Mouse (Mus musculus): Measurements from ENCODE around the gene 3110082J24Rik. TPM values are rescaled to one million over a fixed set of nuclear protein-coding genes. Genes with fewer than 3 reads are reported as not detected.

Gene 3110082J24Rik
- polyA plus RNA-seq, 1 experiment: not detected

DNA sequence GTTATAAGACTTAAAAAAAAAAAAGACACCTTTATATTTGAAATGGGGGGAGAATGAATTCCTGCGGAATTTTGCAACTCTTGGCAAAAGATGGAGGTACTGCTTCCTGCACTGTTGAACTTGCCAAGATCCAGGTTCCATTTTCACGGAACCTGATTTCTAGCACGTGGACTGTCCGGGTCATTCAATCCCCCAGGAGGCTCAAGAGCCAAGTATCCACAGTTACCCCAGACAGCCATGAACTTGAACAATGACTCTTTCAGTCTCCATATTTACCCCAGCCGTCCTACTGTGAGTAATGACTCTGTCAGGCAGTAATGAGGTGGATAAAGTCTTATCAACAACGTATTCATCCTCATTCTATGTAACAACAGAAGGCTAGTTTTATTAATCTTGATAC, 40.6 kb upstream of the 3110082J24Rik start:
- Histone ChIP-seq H3K27me3 (ENCODE audit: control insufficient read depth) (no peaks in the 10 kb centered on the region), H3K9me3 (ENCODE audit: control insufficient read depth, low read length) (no peaks in the 10 kb centered on the region), H3K4me1 (ENCODE audit: control insufficient read depth) (peaks cover 6% of the 10 kb centered on the region), H3K4me3 (replicated peaks) (no peak overlapping the region), H3K36me3 (ENCODE audit: control insufficient read depth) (peaks cover 79% of the 10 kb centered on the region)
- TF ChIP-seq TAL1 (IDR thresholded peaks at IDR 0.05; ENCODE audit: low read length) (no peak), GATA1 (IDR thresholded peaks at IDR 0.05; ENCODE audit: low read length) (no peak)

DNA sequence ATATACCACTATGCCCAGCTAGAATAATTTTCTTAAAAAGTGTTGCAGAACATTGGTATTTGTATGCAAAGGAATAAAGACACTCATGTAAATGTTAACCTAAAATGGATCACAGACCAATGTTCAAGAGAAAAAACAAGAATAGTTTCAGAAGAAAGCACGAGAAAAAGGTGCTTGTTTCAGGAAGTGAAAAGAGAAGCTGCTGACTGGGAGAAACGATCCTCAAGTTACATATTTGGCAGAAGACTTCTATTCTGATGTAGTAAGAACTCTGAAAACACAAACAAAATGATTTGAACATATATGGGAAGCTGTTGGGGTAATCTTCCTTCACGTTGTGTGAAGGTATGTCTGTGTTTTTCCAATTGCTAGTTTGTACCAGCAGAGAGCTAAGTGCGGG, 32.3 kb upstream of the 3110082J24Rik start:
- no peaks in the 10 kb centered on the region for H3K4me1 ChIP-seq (ENCODE audit: control insufficient read depth)
- TF ChIP-seq TAL1 (IDR thresholded peaks at IDR 0.05; ENCODE audit: low read length): no peak
- no peak for TF ChIP-seq GATA1 (IDR thresholded peaks at IDR 0.05; ENCODE audit: low read length)

DNA sequence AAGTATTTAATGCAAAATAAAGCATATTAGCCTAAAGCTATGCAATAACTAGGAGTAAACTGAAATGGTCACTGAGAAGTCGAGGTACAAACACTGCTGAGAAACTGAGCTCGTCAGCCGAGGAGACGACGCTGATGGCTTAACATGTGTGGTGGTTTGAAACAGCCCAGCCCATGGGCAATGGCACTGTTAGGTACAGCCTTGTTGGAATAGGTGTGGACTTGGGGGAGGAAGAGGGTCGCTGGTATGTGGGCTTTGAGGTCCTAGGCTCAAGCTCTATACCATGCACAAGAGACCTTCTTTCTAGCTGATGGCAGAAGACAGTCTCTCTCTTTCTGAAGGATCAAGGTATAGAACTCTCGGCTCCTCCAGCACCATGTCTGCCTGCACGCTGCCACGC, 31.4 kb upstream of the 3110082J24Rik start:
- Histone ChIP-seq H3K9me3 (ENCODE audit: control insufficient read depth, low read length) (no peaks in the 10 kb centered on the region), H3K4me1 (ENCODE audit: control insufficient read depth) (no peaks in the 10 kb centered on the region), H3K4me3 (replicated peaks) (no peak overlapping the region), H3K36me3 (ENCODE audit: control insufficient read depth) (peaks cover 94% of the 10 kb centered on the region), H3K27me3 (ENCODE audit: control insufficient read depth) (no peaks in the 10 kb centered on the region)
- TF ChIP-seq TAL1 (IDR thresholded peaks at IDR 0.05; ENCODE audit: low read length) (no peak), GATA1 (IDR thresholded peaks at IDR 0.05; ENCODE audit: low read length) (no peak)

More for the DNA sequence above, 32.3 kb upstream of the 3110082J24Rik start:
- Histone ChIP-seq H3K36me3 (ENCODE audit: control insufficient read depth) (peaks cover 94% of the 10 kb centered on the region), H3K4me3 (replicated peaks) (no peak overlapping the region), H3K27me3 (ENCODE audit: control insufficient read depth) (no peaks in the 10 kb centered on the region), H3K9me3 (ENCODE audit: control insufficient read depth, low read length) (no peaks in the 10 kb centered on the region)

DNA sequence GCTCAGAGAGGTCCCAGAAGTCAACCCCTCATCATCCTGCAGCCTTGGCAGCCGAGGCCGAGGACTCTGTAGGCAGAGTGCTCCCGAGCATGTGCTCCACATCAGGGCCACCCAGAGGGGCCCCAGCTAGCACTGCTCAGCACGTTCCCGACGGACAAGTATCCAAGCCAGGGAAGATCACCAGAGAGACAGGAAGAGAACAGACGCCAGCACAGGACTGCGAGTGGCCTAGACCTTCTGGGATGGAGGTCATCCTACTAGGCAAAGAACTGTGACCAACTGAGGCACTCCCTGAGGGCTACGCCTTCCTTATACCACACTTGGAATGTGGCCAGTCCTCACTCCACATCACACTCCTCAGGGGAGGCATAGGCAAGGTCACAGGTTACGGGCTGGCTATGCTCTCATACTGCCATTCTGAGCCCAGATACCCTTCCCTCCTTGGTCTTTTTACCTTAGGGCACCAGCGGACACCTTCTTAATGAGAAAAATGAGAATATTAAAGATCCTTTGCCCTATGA, 29.9 kb upstream of the 3110082J24Rik start:
- Histone ChIP-seq H3K4me3 (replicated peaks) (no peak overlapping the region), H3K4me1 (ENCODE audit: control insufficient read depth) (no peaks in the 10 kb centered on the region), H3K36me3 (ENCODE audit: control insufficient read depth) (peaks cover 92% of the 10 kb centered on the region), H3K27me3 (ENCODE audit: control insufficient read depth) (no peaks in the 10 kb centered on the region), H3K9me3 (ENCODE audit: control insufficient read depth, low read length) (no peaks in the 10 kb centered on the region)
- TF ChIP-seq GATA1 (IDR thresholded peaks at IDR 0.05; ENCODE audit: low read length) (no peak), TAL1 (IDR thresholded peaks at IDR 0.05; ENCODE audit: low read length) (no peak)

DNA sequence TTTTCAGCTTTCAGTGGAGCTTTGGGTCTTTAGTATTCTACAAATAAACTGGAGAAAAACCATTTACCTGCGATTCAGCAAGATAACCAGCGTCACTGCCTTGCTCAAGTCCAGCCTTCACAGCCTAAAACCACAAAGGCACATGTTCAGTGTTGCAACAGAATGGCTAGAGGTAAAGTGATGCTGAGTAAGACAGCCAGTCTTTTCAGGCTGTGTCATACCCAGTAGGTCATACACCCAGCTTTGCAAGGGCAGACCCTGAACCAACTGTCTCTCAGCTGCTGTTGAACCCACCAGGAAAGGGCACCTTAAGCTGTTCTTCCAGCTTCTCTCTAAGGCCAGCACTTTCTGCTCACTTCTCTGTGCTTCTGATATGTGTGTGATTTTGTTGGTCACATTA, 26.3 kb upstream of the 3110082J24Rik start:
- Histone ChIP-seq H3K4me1 (ENCODE audit: control insufficient read depth) (no peaks in the 10 kb centered on the region), H3K9me3 (ENCODE audit: control insufficient read depth, low read length) (no peaks in the 10 kb centered on the region), H3K36me3 (ENCODE audit: control insufficient read depth) (peaks cover 93% of the 10 kb centered on the region), H3K4me3 (replicated peaks) (no peak overlapping the region), H3K27me3 (ENCODE audit: control insufficient read depth) (no peaks in the 10 kb centered on the region)
- TF ChIP-seq GATA1 (IDR thresholded peaks at IDR 0.05; ENCODE audit: low read length): no peak
- no peak for TF ChIP-seq TAL1 (IDR thresholded peaks at IDR 0.05; ENCODE audit: low read length)

DNA sequence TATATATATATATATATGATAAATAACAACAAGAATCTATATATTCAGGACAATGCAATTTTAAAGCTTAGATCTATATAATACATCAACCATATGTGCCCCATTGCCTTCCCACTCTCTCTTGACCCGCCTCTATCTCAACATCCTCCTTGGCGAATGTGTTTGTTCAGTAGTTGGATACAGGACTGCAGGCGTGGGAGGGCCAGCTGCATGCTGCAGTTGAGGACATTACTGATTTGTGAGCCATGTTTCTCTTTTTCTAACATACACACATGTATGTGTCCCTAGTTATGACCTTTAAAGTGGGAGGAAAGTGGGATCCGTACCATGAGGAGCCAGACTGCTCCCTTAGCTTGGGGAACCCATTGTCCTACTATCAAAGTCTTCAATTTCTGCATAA, 25.4 kb upstream of the 3110082J24Rik start:
- H3K4me1 ChIP-seq (ENCODE audit: control insufficient read depth): no peaks in the 10 kb centered on the region
- no peak for TF ChIP-seq GATA1 (IDR thresholded peaks at IDR 0.05; ENCODE audit: low read length)
- TF ChIP-seq TAL1 (IDR thresholded peaks at IDR 0.05; ENCODE audit: low read length): no peak
- peaks cover 95% of the 10 kb centered on the region for H3K36me3 ChIP-seq (ENCODE audit: control insufficient read depth)
- H3K9me3 ChIP-seq (ENCODE audit: control insufficient read depth, low read length): no peaks in the 10 kb centered on the region
- no peaks in the 10 kb centered on the region for H3K27me3 ChIP-seq (ENCODE audit: control insufficient read depth)
- H3K4me3 ChIP-seq (replicated peaks): no peak overlapping the region

DNA sequence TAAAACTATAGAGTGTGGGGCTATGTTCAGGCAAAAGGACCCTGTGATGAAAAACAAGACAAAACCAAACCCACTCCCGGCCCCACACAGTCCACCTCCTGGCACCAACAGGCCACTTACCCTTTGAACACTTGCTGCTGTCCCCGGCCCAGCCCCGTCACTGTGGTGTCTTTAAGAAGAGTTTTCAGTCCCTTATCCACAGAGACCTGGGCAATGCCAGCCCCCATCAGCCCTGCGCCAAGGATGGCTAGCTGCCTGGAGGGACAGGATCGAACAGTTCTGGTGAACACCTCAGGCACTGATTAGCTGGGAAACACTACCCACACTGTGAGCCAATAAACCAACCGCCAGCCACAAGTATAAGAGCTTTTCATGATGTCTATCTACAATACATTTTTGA, 22.8 kb upstream of the 3110082J24Rik start:
- Histone ChIP-seq H3K4me1 (ENCODE audit: control insufficient read depth) (no peaks in the 10 kb centered on the region), H3K9me3 (ENCODE audit: control insufficient read depth, low read length) (no peaks in the 10 kb centered on the region), H3K4me3 (replicated peaks) (no peak overlapping the region), H3K36me3 (ENCODE audit: control insufficient read depth) (peaks cover 95% of the 10 kb centered on the region), H3K27me3 (ENCODE audit: control insufficient read depth) (no peaks in the 10 kb centered on the region)
- no peak for TF ChIP-seq GATA1 (IDR thresholded peaks at IDR 0.05; ENCODE audit: low read length)
- TF ChIP-seq TAL1 (IDR thresholded peaks at IDR 0.05; ENCODE audit: low read length): no peak

DNA sequence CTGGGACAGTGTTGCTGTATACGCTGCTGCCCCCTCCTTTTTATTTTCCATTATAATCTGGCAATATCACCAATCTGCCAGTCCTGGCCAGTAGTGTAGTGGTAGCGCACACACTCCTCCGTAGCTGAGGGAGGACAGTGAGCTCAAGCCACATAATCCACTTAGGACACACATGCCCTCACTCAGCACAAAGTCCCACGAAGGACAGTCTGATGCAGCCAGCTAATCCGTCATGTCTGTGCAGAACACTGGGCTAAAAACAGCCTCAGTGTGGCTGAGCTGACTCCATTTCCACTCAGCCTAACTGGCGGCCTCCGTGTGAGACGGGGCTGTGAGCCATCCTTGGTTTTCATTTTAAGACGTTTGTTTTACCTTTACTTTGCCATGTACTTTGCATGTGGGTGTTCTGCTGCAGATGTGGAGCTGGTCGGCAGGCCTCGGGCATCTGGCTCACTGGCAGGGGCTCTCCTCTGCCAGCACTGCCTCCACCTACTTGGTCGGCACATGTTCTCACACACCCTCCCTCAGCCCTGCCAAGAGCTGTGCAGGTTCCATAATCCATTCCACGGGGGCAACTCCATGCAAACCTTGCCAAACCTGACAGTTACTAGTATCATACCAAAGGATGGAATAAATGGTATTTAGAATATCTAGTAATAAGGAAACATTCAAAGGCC, 22.2 kb upstream of the 3110082J24Rik start:
- Histone ChIP-seq H3K27me3 (ENCODE audit: control insufficient read depth) (no peaks in the 10 kb centered on the region), H3K36me3 (ENCODE audit: control insufficient read depth) (peaks cover 95% of the 10 kb centered on the region), H3K9me3 (ENCODE audit: control insufficient read depth, low read length) (no peaks in the 10 kb centered on the region), H3K4me3 (replicated peaks) (no peak overlapping the region), H3K4me1 (ENCODE audit: control insufficient read depth) (no peaks in the 10 kb centered on the region)
- TF ChIP-seq GATA1 (IDR thresholded peaks at IDR 0.05; ENCODE audit: low read length): no peak

DNA sequence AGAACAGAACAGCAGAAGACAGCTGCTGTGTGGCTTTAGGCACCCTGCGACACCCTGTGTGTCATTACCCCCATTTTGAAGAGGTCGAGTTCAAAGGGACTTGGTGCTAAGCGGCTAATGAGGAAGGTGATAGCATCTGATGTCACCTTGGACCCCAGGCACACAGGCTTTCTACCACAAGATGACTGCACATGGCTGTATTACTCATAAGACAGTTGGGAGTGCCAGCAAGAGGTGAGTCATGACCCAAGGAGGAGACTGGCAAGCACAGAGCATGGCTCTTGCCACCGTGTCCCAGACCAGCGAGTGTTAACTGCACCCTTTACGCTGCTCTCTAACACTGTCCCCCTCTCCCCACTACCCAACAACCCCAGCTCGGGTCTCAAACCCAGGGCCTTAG, 20.9 kb upstream of the 3110082J24Rik start:
- H3K9me3 ChIP-seq (ENCODE audit: control insufficient read depth, low read length): no peaks in the 10 kb centered on the region
- TF ChIP-seq GATA1 (IDR thresholded peaks at IDR 0.05; ENCODE audit: low read length) (no peak), TAL1 (IDR thresholded peaks at IDR 0.05; ENCODE audit: low read length) (no peak)
- no peaks in the 10 kb centered on the region for H3K27me3 ChIP-seq (ENCODE audit: control insufficient read depth)
- H3K4me3 ChIP-seq (replicated peaks): no peak overlapping the region
- no peaks in the 10 kb centered on the region for H3K4me1 ChIP-seq (ENCODE audit: control insufficient read depth)
- H3K36me3 ChIP-seq (ENCODE audit: control insufficient read depth): peaks cover 95% of the 10 kb centered on the region

DNA sequence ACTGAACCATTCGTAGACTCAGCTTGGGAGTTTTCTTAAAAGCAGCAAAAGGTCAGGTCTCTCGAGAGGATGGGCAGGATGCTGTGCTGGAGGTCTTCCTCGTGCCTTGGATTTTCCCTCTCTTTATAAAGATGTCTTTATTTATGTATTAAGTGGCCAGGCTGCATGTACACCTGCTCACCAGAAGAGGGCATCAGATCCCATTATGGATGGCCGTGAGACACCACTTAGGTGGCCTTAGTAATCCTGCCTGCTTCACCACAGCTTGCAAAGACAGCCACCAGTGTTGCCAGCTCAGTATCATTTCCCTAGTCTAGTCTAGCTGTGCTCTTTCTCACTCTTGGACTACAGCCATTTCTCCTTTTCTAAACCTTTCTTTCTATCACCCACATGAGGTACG, 19.7 kb upstream of the 3110082J24Rik start:
- Histone ChIP-seq H3K9me3 (ENCODE audit: control insufficient read depth, low read length) (no peaks in the 10 kb centered on the region), H3K36me3 (ENCODE audit: control insufficient read depth) (peaks cover 99% of the 10 kb centered on the region), H3K4me1 (ENCODE audit: control insufficient read depth) (no peaks in the 10 kb centered on the region), H3K4me3 (replicated peaks) (no peak overlapping the region), H3K27me3 (ENCODE audit: control insufficient read depth) (no peaks in the 10 kb centered on the region)
- TF ChIP-seq TAL1 (IDR thresholded peaks at IDR 0.05; ENCODE audit: low read length) (no peak), GATA1 (IDR thresholded peaks at IDR 0.05; ENCODE audit: low read length) (no peak)

All from erythroblast, embryonic 14.5 days (primary cell).